Mouse (Mus musculus) embryonic facial prominence, embryonic 11.5 days (tissue): ENCODE data around the gene Mrps18a. TPM values are rescaled to one million over a fixed set of nuclear protein-coding genes. Genes with fewer than 3 reads are reported as not detected.

Experiments
- ATAC-seq: fragments of 200-750 bp; cut with Nextera tagmentation; replicated peaks from 2 replicates; pipeline ENCODE4 v1.8.0; 2017; ENCODE audit warnings: low read depth; ENCODE audit not compliant: insufficient number of reproducible peaks, low FRiP score, low TSS enrichment
- DNase-seq: peaks from one replicate; pipeline ENCODE4 v3.0.0-alpha.2; 2015; ENCODE audit warnings: low spot score
- H3K27ac ChIP-seq: fragments of 300-500 bp; sonication (generic); replicated peaks from 2 replicates; pipeline ENCODE4 v1.5.1; 2014; ENCODE audit warnings: mild to moderate bottlenecking, low read depth, low read length, control low read depth
- H3K27me3 ChIP-seq: fragments of 300-500 bp; sonication (generic); 2 replicates; pipeline ENCODE4 v1.6.1; 2014; ENCODE audit warnings: mild to moderate bottlenecking, low read length, moderate library complexity, mixed read lengths; ENCODE audit not compliant: control insufficient read depth, insufficient read depth
- H3K36me3 ChIP-seq: fragments of 300-500 bp; sonication (generic); replicated peaks from 2 replicates; pipeline ENCODE4 v1.6.1; 2014; ENCODE audit warnings: low read depth, mild to moderate bottlenecking, low read length, moderate library complexity, mixed read lengths; ENCODE audit not compliant: control insufficient read depth, insufficient read depth
- H3K4me1 ChIP-seq: fragments of 300-500 bp; sonication (generic); 2 replicates; pipeline ENCODE4 v1.6.1; 2014; ENCODE audit warnings: low read length, mixed read lengths; ENCODE audit not compliant: control insufficient read depth, insufficient read depth
- H3K4me2 ChIP-seq: fragments of 300-500 bp; sonication (generic); 2 replicates; pipeline ENCODE4 v1.6.1; 2014; ENCODE audit warnings: low read depth, mild to moderate bottlenecking, control low read depth, low read length, moderate library complexity
- H3K4me3 ChIP-seq: fragments of 300-500 bp; sonication (generic); 2 replicates; pipeline ENCODE4 v1.5.1; 2014; ENCODE audit warnings: low read depth, low read length, control low read depth
- H3K9ac ChIP-seq: fragments of 300-500 bp; sonication (generic); replicated peaks from 2 replicates; pipeline ENCODE4 v1.6.1; 2014; ENCODE audit warnings: mild to moderate bottlenecking, control low read depth, low read length
- H3K9me3 ChIP-seq: fragments of 300-500 bp; sonication (generic); replicated peaks from 2 replicates; pipeline ENCODE4 v1.6.1; 2016; ENCODE audit warnings: mild to moderate bottlenecking, low read length, inconsistent platforms, mixed read lengths; ENCODE audit not compliant: control insufficient read depth
- WGBS: fragments of 180-500 bp; shearing (Covaris S2); extraction: QIAGEN DNeasy Blood & Tissue Kit; methylation state at CpG from one replicate; pipeline ENCODE4 v1.1.7; 2014; 5-methylcytosine and 5-hydroxymethylcytosine counted together
- polyA plus RNA-seq: library from polyadenylated mRNA; unstranded; fragments of >200 nt; fragmentation: Nextera tagmentation; extraction: Ambion mirVana; gene quantifications from 2 replicates; pipeline ENCODE4 v1.2.1, GENCODE M21; 2014

Mrps18a gene
- polyA plus RNA-seq, 1 experiment from 2014 or later, result 133 TPM

GRCm38 (mm10) chr17:46083381-46083780 is 27.4 kb upstream of the Mrps18a start:
- Histone ChIP-seq H3K9me3 (no peaks in the 10 kb centered on the region), H3K4me3 (no peak overlapping the region), H3K27me3 (no peaks in the 10 kb centered on the region), H3K4me1 (peaks cover 7% of the 10 kb centered on the region), H3K9ac (no peak overlapping the region), H3K27ac (no peak overlapping the region), H3K36me3 (no peaks in the 10 kb centered on the region), H3K4me2 (no peak overlapping the region)
- no peak for DNase-seq
- WGBS, result 90% methylated on average over 3 of the region's 3 CpGs
- ATAC-seq, result no peak

DNA sequence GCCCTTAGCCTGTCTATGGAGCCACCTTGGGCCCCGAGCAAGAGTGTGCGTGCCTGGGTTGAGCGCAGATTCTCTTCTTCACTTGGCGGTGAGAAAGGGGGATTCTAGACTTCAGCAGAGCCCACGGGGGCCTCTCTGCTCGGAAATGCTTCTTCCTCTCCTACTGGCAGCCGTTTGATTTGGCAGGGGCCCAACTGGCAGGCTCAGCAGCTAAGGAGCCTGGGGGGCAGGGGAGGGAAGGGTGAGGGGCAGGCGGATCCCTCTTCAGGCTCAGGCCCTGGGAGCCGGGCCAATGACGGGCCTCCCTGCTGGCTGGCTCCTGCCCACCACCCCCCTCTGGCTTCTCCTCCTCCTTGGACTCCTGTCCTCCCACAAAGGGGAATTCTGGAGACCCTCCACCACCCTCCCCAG is 26.7 kb upstream of the Mrps18a start:
- ATAC-seq (peak; percentile 74), DNase-seq (peak; percentile 71)
- Histone ChIP-seq H3K4me1 (peaks cover 7% of the 10 kb centered on the region), H3K4me3 (no peak overlapping the region), H3K4me2 (peak overlapping the region; percentile 23), H3K27me3 (no peaks in the 10 kb centered on the region), H3K9me3 (no peaks in the 10 kb centered on the region), H3K27ac (peak overlapping the region; percentile 69), H3K9ac (peak overlapping the region; percentile 39; the same call in 1 of the 2 replicates), H3K36me3 (no peaks in the 10 kb centered on the region)
- WGBS, result 9% methylated on average over 10 of the region's 10 CpGs

GRCm38 (mm10) chr17:46086341-46086870 is 24.4 kb upstream of the Mrps18a start:
- ATAC-seq (peak; percentile 68; the same call in 1 of the 2 replicates), DNase-seq (peak; percentile 95)
- 21% methylated on average over 17 of the region's 17 CpGs for WGBS
- H3K36me3 ChIP-seq, result no peaks in the 10 kb centered on the region
- no peaks in the 10 kb centered on the region for H3K27me3 ChIP-seq
- no peak overlapping the region for H3K4me2 ChIP-seq
- H3K27ac ChIP-seq, result peak overlapping the region; percentile 86
- no peaks in the 10 kb centered on the region for H3K9me3 ChIP-seq
- H3K9ac ChIP-seq, result no peak overlapping the region; the same call in 1 of the 2 replicates
- H3K4me3 ChIP-seq, result no peak overlapping the region
- H3K4me1 ChIP-seq, result peaks cover 5% of the 10 kb centered on the region

DNA sequence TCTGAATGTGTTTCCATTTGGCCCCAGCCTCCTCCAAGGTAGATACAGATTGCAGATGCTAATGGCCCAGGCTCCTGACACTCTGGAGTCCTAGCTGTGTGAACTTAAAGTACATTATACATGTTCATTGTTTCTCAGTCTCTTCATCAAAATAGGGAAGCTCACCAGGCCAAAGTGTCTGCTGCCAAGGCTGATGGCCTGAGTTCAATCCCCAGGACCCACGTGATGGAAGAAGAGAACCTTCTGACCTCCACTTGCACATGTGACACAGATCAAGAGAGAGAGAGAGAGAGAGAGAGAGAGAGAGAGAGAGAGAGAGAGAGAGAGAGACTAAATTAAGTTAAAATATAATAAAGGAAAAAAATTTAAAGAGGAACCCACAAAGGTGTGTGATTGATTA is 19.4 kb upstream of the Mrps18a start:
- ATAC-seq, result no peak
- Histone ChIP-seq H3K4me1 (no peaks in the 10 kb centered on the region; the same call in 1 of the 2 replicates), H3K27me3 (no peaks in the 10 kb centered on the region), H3K27ac (no peak overlapping the region), H3K9me3 (no peaks in the 10 kb centered on the region), H3K4me2 (no peak overlapping the region), H3K36me3 (no peaks in the 10 kb centered on the region), H3K4me3 (no peak overlapping the region), H3K9ac (no peak overlapping the region)
- 60% methylated on average over 1 of the region's 1 CpGs for WGBS
- no peak for DNase-seq

- H3K4me2 ChIP-seq, result no peak overlapping the region
- H3K4me1 ChIP-seq, result no peaks in the 10 kb centered on the region
- H3K27ac ChIP-seq, result no peak overlapping the region
- H3K27me3 ChIP-seq, result no peaks in the 10 kb centered on the region
- no peak overlapping the region for H3K4me3 ChIP-seq
- H3K9me3 ChIP-seq, result no peaks in the 10 kb centered on the region
- DNase-seq (no peak), ATAC-seq (no peak)
- no peak overlapping the region for H3K9ac ChIP-seq
- no peaks in the 10 kb centered on the region for H3K36me3 ChIP-seq
- 63% methylated on average over 14 of the region's 14 CpGs for WGBS
These were observed 18.9 kb upstream of the Mrps18a start for GRCm38 (mm10) chr17:46091899-46092298.

DNA sequence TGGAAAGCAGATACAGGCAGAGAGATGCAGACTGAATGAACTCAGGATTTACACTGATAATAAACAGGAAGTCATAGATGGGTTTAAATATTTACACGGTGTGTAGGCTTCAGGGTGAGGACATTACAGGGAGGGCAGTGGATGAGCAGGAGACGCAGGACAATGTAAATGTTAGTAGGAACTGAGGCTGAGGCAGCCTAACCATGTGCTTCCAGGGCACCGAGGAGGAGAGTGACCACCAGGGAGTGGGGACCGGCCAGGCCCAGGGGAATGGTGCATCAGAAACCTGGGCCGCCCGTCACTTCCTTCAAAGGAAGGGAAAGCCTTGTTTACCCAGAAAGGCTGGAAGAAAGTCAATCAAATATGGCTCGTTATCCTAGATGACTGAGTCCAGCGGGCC is 12.3 kb upstream of the Mrps18a start:
- Histone ChIP-seq H3K9ac (no peak overlapping the region), H3K4me3 (no peak overlapping the region), H3K9me3 (no peaks in the 10 kb centered on the region), H3K27ac (no peak overlapping the region), H3K27me3 (no peaks in the 10 kb centered on the region), H3K36me3 (no peaks in the 10 kb centered on the region), H3K4me2 (no peak overlapping the region), H3K4me1 (no peaks in the 10 kb centered on the region)
- DNase-seq, result no peak
- WGBS, result 63% methylated on average over 8 of the region's 8 CpGs
- ATAC-seq, result no peak

DNA sequence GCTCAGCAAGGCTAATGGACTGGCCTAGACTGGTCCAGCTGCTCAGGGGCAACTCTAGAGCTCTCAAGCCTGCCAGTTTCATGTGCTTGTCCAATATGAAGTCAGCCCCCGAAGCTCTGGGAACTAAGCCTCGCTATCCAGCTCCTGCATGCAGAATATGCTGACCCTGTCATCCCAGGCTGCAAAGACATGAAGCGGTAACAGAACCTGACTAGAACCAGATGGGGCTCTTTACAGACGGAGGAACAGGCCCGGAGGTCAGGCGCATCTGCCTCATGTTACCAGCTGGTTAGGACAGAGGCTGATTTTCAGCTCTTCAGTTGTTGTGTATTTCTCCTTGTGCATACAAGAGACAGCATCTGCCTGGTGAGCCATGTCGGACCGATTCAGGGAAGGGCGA is 8.9 kb upstream of the Mrps18a start:
- H3K4me2 ChIP-seq, result no peak overlapping the region
- WGBS, result 51% methylated on average over 9 of the region's 9 CpGs
- no peak overlapping the region for H3K4me3 ChIP-seq
- no peak overlapping the region for H3K27ac ChIP-seq
- H3K9me3 ChIP-seq, result no peaks in the 10 kb centered on the region
- no peaks in the 10 kb centered on the region for H3K36me3 ChIP-seq
- DNase-seq (peak; percentile 62), ATAC-seq (no peak)
- peaks cover 2% of the 10 kb centered on the region; the same call in 1 of the 2 replicates for H3K4me1 ChIP-seq
- H3K9ac ChIP-seq, result no peak overlapping the region
- H3K27me3 ChIP-seq, result no peaks in the 10 kb centered on the region

DNA sequence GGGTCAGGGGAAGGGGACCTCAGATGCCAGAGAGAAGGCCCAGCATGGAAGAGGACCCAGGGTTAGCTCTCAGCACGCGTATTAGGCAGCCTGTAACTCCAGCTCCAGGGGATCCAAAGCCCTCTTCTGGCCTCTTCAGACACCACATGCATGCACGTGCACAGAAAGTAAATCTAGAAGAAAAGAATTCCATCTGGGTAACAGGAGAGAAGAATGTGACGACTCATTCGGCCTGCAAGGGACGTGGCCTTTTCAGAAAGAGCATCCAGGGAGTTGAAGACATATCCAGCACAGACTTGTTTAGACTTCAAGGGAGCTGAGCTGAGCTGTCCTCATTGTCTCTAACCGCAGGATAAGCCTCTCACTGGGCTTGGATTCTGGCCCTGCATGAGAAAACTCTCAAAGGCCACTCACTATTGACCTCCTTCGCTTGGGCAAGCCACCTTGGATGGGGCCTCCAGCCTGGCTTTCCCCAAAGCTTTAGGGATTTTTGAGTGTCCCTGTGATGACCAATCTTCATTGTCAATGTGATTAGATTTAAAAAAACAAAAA is 8.1 kb upstream of the Mrps18a start:
- H3K9me3 ChIP-seq, result no peaks in the 10 kb centered on the region
- no peak overlapping the region for H3K27ac ChIP-seq
- 57% methylated on average over 8 of the region's 8 CpGs for WGBS
- no peak overlapping the region for H3K4me3 ChIP-seq
- no peaks in the 10 kb centered on the region for H3K27me3 ChIP-seq
- ATAC-seq (no peak), DNase-seq (no peak)
- H3K4me1 ChIP-seq, result peaks cover 2% of the 10 kb centered on the region; the same call in 1 of the 2 replicates
- no peak overlapping the region for H3K4me2 ChIP-seq
- H3K36me3 ChIP-seq, result no peaks in the 10 kb centered on the region
- no peak overlapping the region for H3K9ac ChIP-seq
